Mouse (Mus musculus) frontal cortex, adult 2 months (tissue): ENCODE measurements at regions not wholly inside any gene's neighbourhood (a gene's known extent, or its start where the extent isn't known, plus 50 kb on each side); places are given as distances from the start of the nearest gene placed in this dataset.
"Not testable (repeated sequence)": the region's sequence is repeated elsewhere in the genome, so short reads cannot be mapped to it uniquely, and the experiment has no call there.

Source experiments
- DNase-seq, 2 experiments: peaks; one replicate each; pipeline ENCODE4 v3.0.0; 2022; ENCODE audit warnings: low spot score in 1 of 2; ENCODE audit errors: extremely low spot score in 1 of 2

- peak in 1 of 2 experiments; percentile 34 for DNase-seq
Measured at GRCm38 (mm10) chr4:61998366-61998765, 55.6 kb downstream of the Mup20 start.

GRCm38 (mm10) chr4:61989941-61990340 lies 64.0 kb downstream of the Mup20 start:
- DNase-seq: not testable (repeated sequence)

- DNase-seq: no peak
Measured at GRCm38 (mm10) chr4:61976159-61976558, 77.8 kb downstream of the Mup20 start.

- DNase-seq: peak in 1 of 2 experiments; percentile 26
Measured at GRCm38 (mm10) chr4:61973236-61973635, 80.7 kb downstream of the Mup20 start.

GRCm38 (mm10) chr4:61969691-61970090 lies 84.3 kb downstream of the Mup20 start:
- no peak for DNase-seq

- DNase-seq: not testable (repeated sequence)
Measured at GRCm38 (mm10) chr4:61967674-61968073, 86.3 kb downstream of the Mup20 start.

GRCm38 (mm10) chr4:61962315-61962714 lies 91.6 kb downstream of the Mup20 start:
- DNase-seq: no peak
